Mouse (Mus musculus) adrenal gland (tissue): ENCODE measurements at regions not wholly inside any gene's neighbourhood (a gene's known extent, or its start where the extent isn't known, plus 50 kb on each side); places are given as distances from the start of the nearest gene placed in this dataset.

Experiments used
- intact Hi-C: fragments of 180-260 bp; cut with DNase I; formaldehyde crosslinking; loops from one replicate; pipeline ENCODE4 v1.15.1; 2025

- intact Hi-C loops = no loop called here
Observed at GRCm38 (mm10) chr1:125156093-125156492, 279.4 kb downstream of the Actr3 start.

GRCm38 (mm10) chr1:125149817-125150216 is 285.7 kb downstream of the Actr3 start:
- intact Hi-C loops = no loop called here

- intact Hi-C loops = no loop called here
Observed at GRCm38 (mm10) chr1:125123861-125124260, 311.7 kb downstream of the Actr3 start.

GRCm38 (mm10) chr1:125100596-125100995 is 334.9 kb downstream of the Actr3 start:
- intact Hi-C loops = no loop called here

- intact Hi-C loops = no loop called here
Observed at GRCm38 (mm10) chr1:125084906-125085305, 350.6 kb downstream of the Actr3 start.

GRCm38 (mm10) chr1:125039572-125040326 is 395.8 kb downstream of the Actr3 start:
- intact Hi-C loops = no loop called here

- intact Hi-C loops = no loop called here
Observed at GRCm38 (mm10) chr1:125013301-125013700, 422.2 kb downstream of the Actr3 start.

GRCm38 (mm10) chr1:125011893-125012292 is 423.6 kb downstream of the Actr3 start:
- intact Hi-C loops = no loop called here

- intact Hi-C loops = no loop called here
Observed at GRCm38 (mm10) chr1:124997577-124997976, 437.9 kb downstream of the Actr3 start.

- intact Hi-C loops = no loop called here
Observed at GRCm38 (mm10) chr1:124950849-124951248, 484.7 kb downstream of the Actr3 start.

GRCm38 (mm10) chr1:124904373-124904772 is 531.2 kb downstream of the Actr3 start:
- intact Hi-C loops = no loop called here

GRCm38 (mm10) chr1:124871148-124871547 is 564.4 kb downstream of the Actr3 start:
- intact Hi-C loops = no loop called here

- intact Hi-C loops = no loop called here
Observed at GRCm38 (mm10) chr1:124866248-124866647, 569.3 kb downstream of the Actr3 start.

- intact Hi-C loops = no loop called here
Observed at GRCm38 (mm10) chr1:124845681-124846080, 589.8 kb downstream of the Actr3 start.

- intact Hi-C loops = no loop called here
Observed at GRCm38 (mm10) chr1:124825717-124826116, 609.8 kb downstream of the Actr3 start.

- intact Hi-C loops = no loop called here
Observed at GRCm38 (mm10) chr1:124793026-124793425, 642.5 kb downstream of the Actr3 start.

- intact Hi-C loops = no loop called here
Observed at GRCm38 (mm10) chr1:124790646-124791045, 644.9 kb downstream of the Actr3 start.

- intact Hi-C loops = no loop called here
Observed at GRCm38 (mm10) chr1:124790130-124790529, 645.4 kb downstream of the Actr3 start.

- intact Hi-C loops = no loop called here
Observed at GRCm38 (mm10) chr1:124783066-124783465, 652.5 kb downstream of the Actr3 start.

- intact Hi-C loops = no loop called here
Observed at GRCm38 (mm10) chr1:124777685-124778084, 657.8 kb downstream of the Actr3 start.

- intact Hi-C loops = no loop called here
Observed at GRCm38 (mm10) chr1:124756721-124757120, 678.8 kb downstream of the Actr3 start.

- intact Hi-C loops = no loop called here
Observed at GRCm38 (mm10) chr1:124739777-124740176, 694.4 kb upstream of the Dpp10 start.

- intact Hi-C loops = no loop called here
Observed at GRCm38 (mm10) chr1:124730364-124730763, 685.0 kb upstream of the Dpp10 start.
